Mouse (Mus musculus) bone marrow macrophage, adult 2 months (primary cell): ENCODE data around the gene Hsd17b14.

Experiments
- CTCF ChIP-seq: IDR thresholded peaks from 2 replicates; pipeline ENCODE4 v1.5.1; 2012; ENCODE audit warnings: low read depth, mild to moderate bottlenecking, low read length, moderate library complexity
- POLR2A ChIP-seq: IDR thresholded peaks from 2 replicates; pipeline ENCODE4 v1.6.1; 2012; ENCODE audit warnings: mild to moderate bottlenecking, low read depth, low read length, borderline replicate concordance

DNA sequence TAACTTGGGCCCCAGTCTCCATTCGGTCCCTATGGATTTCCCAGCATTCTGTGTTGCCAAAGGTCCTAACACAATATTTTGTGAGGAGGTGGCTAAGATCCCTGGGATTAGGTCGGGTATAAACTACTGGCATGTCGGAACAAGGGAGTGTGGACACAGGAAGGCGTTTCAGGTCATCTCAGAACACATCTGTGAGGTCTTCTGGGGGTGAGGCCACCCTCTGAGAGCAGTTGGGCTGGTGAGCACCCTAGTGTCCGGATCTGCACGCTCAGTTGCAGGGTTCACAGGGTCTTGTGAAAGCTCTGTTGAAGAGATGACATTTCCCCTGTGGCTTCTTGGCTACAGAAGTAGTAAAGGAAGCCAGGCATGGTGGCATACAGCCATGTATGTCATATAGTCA lies 31.2 kb downstream of the Hsd17b14 start:
- no peak for TF ChIP-seq POLR2A
- no peak for TF ChIP-seq CTCF
